Mouse (Mus musculus) inflammation-experienced regulatory T-cells, adult 6 months (primary cell): Measurements from ENCODE around the gene Plcb2. TPM values are rescaled to one million over a fixed set of nuclear protein-coding genes. Genes with fewer than 3 reads are reported as not detected.

Experiments used
- ATAC-seq: one replicate; pipeline ENCODE4 v1.8.0; 2017
- polyA plus RNA-seq, 3 experiments: library from polyadenylated mRNA; unstranded; fragments of 100-300 nt; shearing (Covaris generic); gene quantifications; one replicate each; pipeline ENCODE4 v1.2.1; 2017

Gene Plcb2
- polyA plus RNA-seq, 3 experiments from 2014 or later = 8.2 to 18.9 (median 18.4) TPM

GRCm38 (mm10) chr2:118682544-118683260 is 45.5 kb downstream of the Plcb2 start:
- no peak for ATAC-seq

- no peak for ATAC-seq
These were observed 47.3 kb downstream of the Plcb2 start for GRCm38 (mm10) chr2:118680926-118681325.

DNA sequence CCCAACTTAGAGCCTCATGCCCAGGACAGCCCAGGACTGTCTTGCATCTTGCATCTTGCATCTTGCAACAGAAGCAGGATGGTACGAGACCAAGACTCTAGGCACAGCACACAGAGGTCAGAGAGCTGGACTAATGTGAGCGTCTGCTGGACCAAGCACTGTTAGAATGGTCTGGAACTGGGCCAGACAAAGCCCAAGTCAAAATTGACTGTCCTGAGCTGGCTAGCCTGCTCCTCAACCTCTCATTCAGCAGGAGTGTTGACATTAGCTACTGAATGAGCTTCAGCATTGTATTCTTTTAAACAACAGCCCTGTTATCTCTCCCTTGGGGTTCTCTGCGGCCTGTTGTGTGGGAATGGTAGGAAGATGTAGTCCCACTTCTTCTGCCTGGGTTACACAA is 48.7 kb downstream of the Plcb2 start:
- ATAC-seq = no peak

DNA sequence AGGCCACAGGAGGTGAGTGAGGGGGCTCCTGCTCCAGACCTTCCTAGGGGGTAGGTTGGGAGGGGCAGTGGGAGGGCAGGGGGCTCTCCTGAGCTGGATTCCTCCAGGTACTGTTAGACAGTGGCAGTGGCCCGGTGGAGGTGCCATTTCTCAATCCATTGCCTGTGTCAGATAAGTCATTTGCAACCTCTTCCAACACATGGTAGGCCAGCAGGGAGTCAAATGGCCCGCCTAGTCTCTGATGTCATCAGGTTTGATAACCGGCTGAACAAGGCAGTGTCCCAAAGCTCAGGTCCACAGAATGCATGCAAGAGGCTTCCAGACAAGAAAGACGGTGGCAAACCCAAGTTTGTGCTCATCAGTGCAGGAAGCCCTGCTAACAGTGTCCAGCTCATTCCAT is 50.4 kb downstream of the Plcb2 start:
- no peak for ATAC-seq

DNA sequence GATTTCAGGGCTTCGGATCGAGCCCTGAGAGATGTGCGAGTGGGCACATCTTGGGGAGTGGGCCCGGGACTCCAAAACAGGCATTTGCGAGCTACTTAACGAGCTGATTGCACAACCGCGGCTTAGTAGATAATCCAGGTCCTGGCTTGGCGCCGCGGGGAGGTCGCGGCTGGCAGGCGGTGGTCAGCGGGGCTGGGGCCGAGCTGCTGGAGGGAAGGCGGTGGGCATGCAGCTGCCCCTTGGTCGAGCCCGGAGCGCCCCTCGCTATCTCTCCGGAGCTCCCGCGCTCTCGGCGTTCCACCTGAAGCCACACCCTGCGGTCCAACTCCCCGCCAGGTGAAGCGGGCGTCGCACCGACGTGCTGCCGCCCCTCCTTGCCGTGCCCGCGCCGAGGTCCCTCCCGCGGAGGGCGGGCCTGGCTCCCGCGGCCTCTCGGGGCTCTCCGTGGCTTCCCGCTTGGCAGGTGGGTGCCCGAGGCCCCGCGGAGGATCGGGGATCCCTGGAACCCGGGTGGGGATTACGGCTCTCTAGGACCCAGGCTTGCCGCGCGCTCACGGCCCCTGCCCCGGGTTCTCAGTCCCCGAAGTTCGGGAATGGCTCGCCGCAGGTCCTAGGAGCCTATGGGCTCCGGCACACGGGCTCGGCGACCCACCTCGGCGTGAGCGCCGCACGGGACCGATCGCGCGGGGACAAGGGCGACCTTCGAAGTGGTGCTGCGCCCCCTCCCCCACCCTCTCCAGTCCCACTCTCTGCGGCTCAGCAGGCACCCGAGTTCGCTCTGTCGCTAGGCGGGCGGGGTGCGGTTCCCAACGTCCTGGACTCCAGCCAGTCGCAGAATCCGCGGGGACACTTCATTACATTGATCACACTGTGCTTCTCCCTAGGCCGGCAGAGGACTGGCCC is 51.1 kb downstream of the Plcb2 start:
- peak; percentile 48 for ATAC-seq

DNA sequence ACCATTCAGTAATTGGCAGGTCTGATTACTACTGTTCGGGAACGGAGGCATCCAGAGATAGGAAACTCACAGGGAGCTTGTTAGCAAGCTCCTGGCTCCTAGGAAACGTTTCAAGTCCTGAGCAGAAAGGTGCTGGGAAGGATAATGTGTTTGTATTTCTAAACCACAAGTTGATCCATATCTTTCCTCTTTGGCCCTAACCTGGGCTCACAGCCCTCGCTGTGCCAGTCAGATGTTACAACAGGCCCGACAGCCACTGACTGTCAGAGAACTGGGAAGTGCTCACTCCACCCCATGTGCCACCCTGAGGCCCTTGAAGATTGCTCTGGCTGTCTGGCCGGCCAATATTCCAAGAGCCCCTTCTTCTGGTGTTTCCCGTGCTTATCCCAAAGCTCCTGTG is 53.7 kb downstream of the Plcb2 start:
- no peak for ATAC-seq

- ATAC-seq = no peak
These were observed 54.4 kb downstream of the Plcb2 start for GRCm38 (mm10) chr2:118673686-118674465.

GRCm38 (mm10) chr2:118671728-118672127 is 56.5 kb downstream of the Plcb2 start:
- ATAC-seq = no peak

GRCm38 (mm10) chr2:118669785-118670184 is 58.5 kb downstream of the Plcb2 start:
- no peak for ATAC-seq

GRCm38 (mm10) chr2:118669245-118669644 is 59.0 kb downstream of the Plcb2 start:
- no peak for ATAC-seq

DNA sequence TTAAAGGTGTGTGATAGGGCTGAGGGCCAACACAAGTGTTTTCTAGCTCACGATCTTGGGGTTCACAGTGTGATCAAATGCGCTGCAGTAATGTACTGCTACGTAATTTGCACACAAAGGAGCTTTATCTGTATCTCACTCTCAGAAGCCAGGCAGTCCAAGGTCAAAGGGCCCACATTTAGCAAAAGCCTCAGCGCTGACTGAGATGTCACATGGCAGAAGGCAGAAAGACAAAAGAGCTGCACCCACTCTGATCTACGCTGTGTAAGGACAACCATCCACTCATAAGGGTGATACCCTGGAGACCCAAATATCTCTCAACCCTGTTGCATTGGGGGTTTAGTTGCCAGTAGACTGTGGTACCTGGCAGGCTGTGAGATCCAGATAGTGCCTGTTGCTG is 61.1 kb downstream of the Plcb2 start:
- ATAC-seq = no peak

- no peak for ATAC-seq
These were observed 62.6 kb downstream of the Plcb2 start for GRCm38 (mm10) chr2:118665616-118666015.

- no peak for ATAC-seq
These were observed 63.2 kb downstream of the Plcb2 start for GRCm38 (mm10) chr2:118664975-118665516.

GRCm38 (mm10) chr2:118663804-118664766 is 64.2 kb downstream of the Plcb2 start:
- ATAC-seq = no peak

- peak; percentile 11 for ATAC-seq
These were observed 65.1 kb downstream of the Plcb2 start, which contains the start of gene Pak6 for GRCm38 (mm10) chr2:118662902-118663803. Pak6 (plus strand) TSS chr2:118663303.

- no peak for ATAC-seq
These were observed 66.3 kb downstream of the Plcb2 start for GRCm38 (mm10) chr2:118661891-118662290.

DNA sequence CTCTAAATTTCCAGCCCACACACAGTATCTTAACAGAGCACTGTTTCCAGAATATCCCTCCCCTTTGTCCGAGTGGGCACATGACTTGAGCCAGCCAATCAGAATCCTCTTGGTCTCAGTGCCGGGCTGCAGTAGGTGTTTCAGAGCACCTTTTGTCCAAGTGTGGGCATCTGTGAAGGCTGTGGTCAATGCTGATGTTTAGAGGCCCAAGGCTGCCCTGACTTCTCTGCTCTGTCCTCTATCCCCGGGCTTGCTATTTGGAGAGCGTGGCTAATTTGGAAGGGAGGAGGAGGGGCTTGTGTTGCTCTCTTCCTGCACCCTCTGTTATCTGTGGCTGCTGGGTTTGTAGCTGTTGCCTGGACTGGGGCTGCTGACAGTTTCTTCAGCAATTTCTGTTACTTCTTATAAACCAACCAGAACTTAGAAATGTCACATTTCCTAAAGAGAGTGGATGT is 68.2 kb downstream of the Plcb2 start:
- peak; percentile 84 for ATAC-seq

GRCm38 (mm10) chr2:118659493-118659892 is 68.7 kb downstream of the Plcb2 start:
- ATAC-seq = no peak

GRCm38 (mm10) chr2:118659077-118659476 is 69.2 kb downstream of the Plcb2 start:
- no peak for ATAC-seq

GRCm38 (mm10) chr2:118658457-118658856 is 69.8 kb downstream of the Plcb2 start:
- no peak for ATAC-seq
